Mouse (Mus musculus) liver, adult 2 months (tissue): ENCODE measurements around the gene Prps1l1. TPM values are rescaled to one million over a fixed set of nuclear protein-coding genes. Genes with fewer than 3 reads are reported as not detected.

Experiments
- DNase-seq: peaks from one replicate; pipeline ENCODE4 v3.0.0-alpha.2; 2011; ENCODE audit warnings: low read depth, low spot score; ENCODE audit errors: extremely low read depth
- H3K27ac ChIP-seq: fragments of 200-500 bp; replicated peaks from 2 replicates; pipeline ENCODE4 v1.5.1; 2012; ENCODE audit warnings: low read depth, mild to moderate bottlenecking, control low read depth, inconsistent platforms, low read length; ENCODE audit not compliant: insufficient read depth
- H3K27me3 ChIP-seq: fragments of 200-500 bp; 2 replicates; pipeline ENCODE4 v1.6.1; 2012; ENCODE audit warnings: mild to moderate bottlenecking, moderate library complexity, low read length, inconsistent platforms; ENCODE audit not compliant: control insufficient read depth, insufficient read depth
- H3K36me3 ChIP-seq: fragments of 200-500 bp; 2 replicates; pipeline ENCODE4 v1.6.1; 2012; ENCODE audit warnings: low read length, inconsistent platforms; ENCODE audit not compliant: control insufficient read depth, insufficient read depth
- H3K4me1 ChIP-seq: fragments of 200-500 bp; 2 replicates; pipeline ENCODE4 v1.6.1; 2011; ENCODE audit warnings: low read length; ENCODE audit not compliant: control insufficient read depth, insufficient read depth
- H3K4me3 ChIP-seq: fragments of 200-500 bp; 2 replicates; pipeline ENCODE4 v1.5.1; 2011; ENCODE audit warnings: low read depth, mild to moderate bottlenecking, control low read depth, low read length, moderate library complexity; ENCODE audit not compliant: insufficient read depth
- H3K79me2 ChIP-seq: fragments of 200-500 bp; 2 replicates; pipeline ENCODE4 v1.6.1; 2012; ENCODE audit warnings: inconsistent platforms, mild to moderate bottlenecking, low read length, moderate library complexity; ENCODE audit not compliant: control insufficient read depth, insufficient read depth
- H3K9ac ChIP-seq: fragments of 200-500 bp; 2 replicates; pipeline ENCODE4 v1.6.1; 2012; ENCODE audit warnings: low read depth, mild to moderate bottlenecking, control low read depth, inconsistent platforms, low read length
- CTCF ChIP-seq: fragments of 200-500 bp; IDR thresholded peaks from 2 replicates; pipeline ENCODE4 v1.5.1; 2011; ENCODE audit warnings: low read depth, low read length, control low read depth
- POLR2A ChIP-seq: fragments of 200-500 bp; IDR thresholded peaks from 2 replicates; pipeline ENCODE4 v1.6.1; 2011; ENCODE audit warnings: low read length, control low read depth; ENCODE audit not compliant: insufficient read depth; ENCODE audit errors: extremely low read depth
- WGBS: fragments of 180-500 bp; shearing (Covaris S2); methylation state at CpG from one replicate; pipeline ENCODE4 v1.1.7; 2018; 5-methylcytosine and 5-hydroxymethylcytosine counted together
- polyA plus RNA-seq: library from polyadenylated mRNA; depleted of rRNA; stranded (reverse); fragments of >200 nt; gene quantifications from 2 replicates; pipeline ENCODE4 v1.2.3, GENCODE M21; 2012; rRNA removed
- total RNA-seq: library from RNA; depleted of rRNA; stranded (reverse); fragments of >200 nt; gene quantifications from 2 replicates; pipeline ENCODE4 v1.2.3, GENCODE M21; 2014; rRNA removed

The Prps1l1 gene
- total and polyA plus RNA-seq, 2 experiments, result not detected

DNA sequence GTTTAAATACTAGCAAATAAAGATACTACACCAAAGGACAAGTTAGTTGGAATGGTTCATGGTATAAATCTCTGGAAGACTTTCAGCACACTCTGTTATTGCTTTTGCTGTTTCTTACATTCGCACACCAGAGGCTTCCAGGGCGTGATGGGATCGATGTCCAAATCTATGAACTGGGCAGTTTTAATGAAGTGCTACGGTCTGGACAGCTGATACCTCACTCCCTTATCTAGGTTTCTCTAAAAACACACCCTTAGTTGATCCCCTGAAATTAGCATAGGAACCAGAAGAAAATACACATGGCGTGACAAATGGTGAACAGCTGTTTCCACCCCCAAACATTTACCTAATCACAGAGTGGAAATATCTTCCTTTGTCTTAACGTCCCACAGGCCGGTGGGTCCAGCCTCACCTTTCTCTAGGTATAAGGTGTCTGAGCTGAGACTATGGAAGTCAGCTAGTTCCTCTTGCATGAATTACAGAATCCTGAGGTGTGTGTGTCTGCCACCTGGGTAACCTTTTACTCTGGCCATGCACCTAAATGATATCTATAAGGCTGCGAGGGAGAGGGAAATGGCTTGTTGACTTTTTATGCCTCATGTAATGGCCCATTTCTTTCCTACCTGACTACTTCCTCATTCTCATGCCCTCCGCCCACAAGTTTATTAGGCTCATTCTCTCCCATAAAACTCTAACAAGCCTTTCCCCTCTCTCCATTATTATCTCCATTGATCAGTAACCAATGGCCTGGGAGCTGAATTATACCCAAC is 32.1 kb downstream of the Prps1l1 start:
- Histone ChIP-seq H3K4me1 (no peaks in the 10 kb centered on the region), H3K27me3 (no peaks in the 10 kb centered on the region), H3K79me2 (no peaks in the 10 kb centered on the region), H3K9ac (no peak overlapping the region), H3K36me3 (no peaks in the 10 kb centered on the region), H3K4me3 (no peak overlapping the region), H3K27ac (no peak overlapping the region)
- TF ChIP-seq POLR2A (no peak), CTCF (no peak)
- WGBS, result 94% methylated on average over 9 of the region's 9 CpGs
- no peak for DNase-seq

DNA sequence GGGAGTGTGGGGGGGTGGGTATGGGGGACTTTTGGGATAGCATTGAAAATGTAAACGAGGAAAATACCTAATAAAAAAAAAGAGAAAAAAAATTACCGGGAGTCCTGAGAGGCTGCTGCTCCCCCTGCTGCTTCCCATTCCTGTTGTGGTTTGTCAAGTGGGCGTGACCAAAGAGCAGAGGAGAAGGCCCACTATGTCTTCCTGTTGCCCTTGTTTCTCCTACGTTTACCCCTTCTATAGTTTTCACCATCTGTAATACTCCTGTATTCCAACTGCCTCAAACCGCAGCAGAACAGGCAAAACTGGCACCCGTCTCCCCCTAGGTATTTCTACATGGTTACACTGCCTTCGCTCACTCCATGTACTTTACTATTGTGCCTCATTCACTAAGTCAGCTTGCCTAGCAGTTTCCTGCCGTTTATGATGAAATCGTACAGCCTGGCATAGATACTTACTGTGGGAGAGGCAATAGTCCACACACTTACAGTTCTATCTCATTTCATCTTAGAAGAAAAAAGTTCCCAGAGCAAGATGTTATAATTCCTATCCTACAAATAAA is 34.2 kb downstream of the Prps1l1 start:
- Histone ChIP-seq H3K27me3 (no peaks in the 10 kb centered on the region), H3K4me3 (no peak overlapping the region), H3K9ac (no peak overlapping the region), H3K4me1 (peaks cover 2% of the 10 kb centered on the region; the same call in 1 of the 2 replicates), H3K79me2 (no peaks in the 10 kb centered on the region), H3K36me3 (no peaks in the 10 kb centered on the region), H3K27ac (no peak overlapping the region)
- WGBS, result 82% methylated on average over 9 of the region's 9 CpGs
- no peak for DNase-seq
- TF ChIP-seq POLR2A (no peak), CTCF (no peak)

DNA sequence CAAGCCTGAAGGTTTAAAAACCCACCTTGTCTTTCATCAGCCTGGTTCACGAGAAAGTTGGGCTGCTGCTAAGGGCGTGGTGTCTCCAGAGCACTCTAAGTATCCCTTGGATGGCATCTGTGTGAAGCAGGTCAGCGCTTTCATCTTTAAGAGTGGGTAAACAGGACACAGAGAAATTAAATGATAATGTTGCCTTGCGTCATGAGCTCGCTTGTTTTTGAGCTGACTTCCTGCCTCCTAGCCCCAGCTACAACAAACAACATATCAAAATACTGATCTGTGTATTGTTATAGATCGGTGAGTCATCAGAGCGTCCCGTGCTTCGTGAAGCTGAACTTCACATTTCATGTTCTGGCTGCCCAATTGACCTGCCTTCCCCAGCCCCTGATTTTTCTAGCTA is 36.7 kb downstream of the Prps1l1 start:
- Histone ChIP-seq H3K79me2 (no peaks in the 10 kb centered on the region), H3K36me3 (no peaks in the 10 kb centered on the region), H3K4me1 (peaks cover 2% of the 10 kb centered on the region; the same call in 1 of the 2 replicates), H3K27me3 (no peaks in the 10 kb centered on the region), H3K4me3 (no peak overlapping the region), H3K27ac (no peak overlapping the region; the same call in 1 of the 2 replicates), H3K9ac (no peak overlapping the region)
- TF ChIP-seq POLR2A, result no peak
- no peak for TF ChIP-seq CTCF
- DNase-seq, result no peak
- 79% methylated on average over 9 of the region's 9 CpGs for WGBS

DNA sequence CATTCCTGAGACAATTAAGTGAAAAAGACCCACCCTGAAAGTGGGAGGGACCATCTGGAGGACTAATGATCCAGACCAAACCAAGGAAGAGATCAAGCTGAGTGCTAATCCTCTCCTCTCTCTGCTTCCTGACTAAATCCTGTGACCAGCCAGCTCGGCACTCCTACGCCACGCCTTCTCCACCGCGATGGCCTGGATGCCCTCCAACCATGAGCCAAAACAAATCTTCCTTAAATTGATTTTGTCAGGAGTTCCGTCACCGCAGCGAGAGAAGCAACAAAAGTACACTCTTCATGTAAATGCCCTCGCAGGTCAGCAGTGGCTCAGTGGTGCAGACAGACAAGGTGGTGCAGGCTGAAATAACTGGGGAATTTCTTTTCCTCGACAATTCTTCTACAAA is 37.5 kb downstream of the Prps1l1 start:
- TF ChIP-seq POLR2A, result no peak
- no peak for TF ChIP-seq CTCF
- DNase-seq, result peak; percentile 86
- no peak overlapping the region for H3K27ac ChIP-seq
- H3K4me1 ChIP-seq, result peaks cover 2% of the 10 kb centered on the region; the same call in 1 of the 2 replicates
- no peak overlapping the region for H3K4me3 ChIP-seq
- WGBS, result 24% methylated on average over 10 of the region's 10 CpGs
- H3K9ac ChIP-seq, result no peak overlapping the region
- no peaks in the 10 kb centered on the region for H3K36me3 ChIP-seq
- H3K79me2 ChIP-seq, result no peaks in the 10 kb centered on the region
- H3K27me3 ChIP-seq, result no peaks in the 10 kb centered on the region

DNA sequence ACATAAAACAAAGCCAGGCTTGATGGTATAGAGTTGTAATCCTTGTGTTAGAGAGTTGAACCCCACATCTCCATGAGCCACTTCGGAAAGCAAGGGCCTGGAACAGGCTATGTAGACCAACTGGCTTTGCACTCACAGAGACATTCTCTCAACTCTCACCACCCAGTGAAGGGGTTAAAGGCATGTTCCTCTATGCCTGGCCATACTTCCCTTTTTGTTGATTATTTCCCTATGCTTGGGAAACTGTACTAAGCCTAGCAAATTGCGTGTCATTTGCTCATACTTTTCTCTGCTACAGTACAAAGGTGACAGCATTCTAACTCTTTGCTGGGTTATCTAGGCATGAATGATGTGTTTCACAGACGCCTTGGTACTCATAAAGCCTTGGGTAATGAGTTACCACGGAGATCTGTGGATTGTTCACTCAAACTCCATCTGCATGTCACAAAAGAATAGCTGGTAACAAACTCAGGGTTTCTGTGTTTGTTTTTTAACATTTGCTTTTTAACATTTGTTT is 41.4 kb downstream of the Prps1l1 start:
- TF ChIP-seq CTCF (no peak), POLR2A (no peak)
- Histone ChIP-seq H3K27me3 (no peaks in the 10 kb centered on the region), H3K4me3 (no peak overlapping the region), H3K36me3 (no peaks in the 10 kb centered on the region), H3K79me2 (no peaks in the 10 kb centered on the region), H3K9ac (no peak overlapping the region), H3K27ac (no peak overlapping the region), H3K4me1 (peaks cover 2% of the 10 kb centered on the region; the same call in 1 of the 2 replicates)
- 75% methylated on average over 4 of the region's 4 CpGs for WGBS
- no peak for DNase-seq

DNA sequence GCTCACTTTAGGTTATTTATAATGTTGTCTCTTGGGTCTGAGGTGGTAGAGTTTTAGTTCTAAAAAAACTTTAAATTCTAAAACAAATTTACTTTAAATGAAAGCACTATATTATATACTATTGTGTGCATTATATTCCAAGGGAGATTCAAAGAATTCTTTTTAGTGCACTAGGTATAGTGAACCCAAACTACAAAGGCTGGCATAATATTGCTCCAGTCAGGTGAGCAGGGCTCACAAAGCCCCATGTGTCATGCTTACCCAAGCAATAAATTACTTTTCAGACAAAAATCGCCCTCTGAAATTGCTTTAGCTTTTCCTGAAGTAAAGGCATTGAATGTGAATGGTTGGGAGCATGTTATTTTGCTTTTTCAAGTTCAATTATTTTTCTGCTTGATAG is 43.0 kb downstream of the Prps1l1 start:
- no peak overlapping the region for H3K4me3 ChIP-seq
- WGBS, result 80% methylated on average over 1 of the region's 1 CpGs
- no peaks in the 10 kb centered on the region for H3K79me2 ChIP-seq
- no peak for DNase-seq
- no peak for TF ChIP-seq CTCF
- no peak overlapping the region for H3K9ac ChIP-seq
- H3K27ac ChIP-seq, result no peak overlapping the region
- H3K4me1 ChIP-seq, result peaks cover 2% of the 10 kb centered on the region; the same call in 1 of the 2 replicates
- H3K36me3 ChIP-seq, result no peaks in the 10 kb centered on the region
- no peaks in the 10 kb centered on the region for H3K27me3 ChIP-seq

Other genes starting within 250 kb of the Prps1l1 start
- gene Hdac9, start 67.7 kb upstream of the Prps1l1 start, total RNA-seq, result 1.6 and 1.7 TPM in 2 replicates
- 0.29 and 0.56 TPM in 2 replicates for gene Hdac9, start 67.7 kb upstream of the Prps1l1 start, polyA plus RNA-seq
- 22.3 and 26.0 TPM in 2 replicates for gene Snx13, start 62.4 kb downstream of the Prps1l1 start, total RNA-seq
- gene Snx13, start 62.4 kb downstream of the Prps1l1 start, polyA plus RNA-seq, result 3.3 and 3.5 TPM in 2 replicates